In the genomic region with DNA sequence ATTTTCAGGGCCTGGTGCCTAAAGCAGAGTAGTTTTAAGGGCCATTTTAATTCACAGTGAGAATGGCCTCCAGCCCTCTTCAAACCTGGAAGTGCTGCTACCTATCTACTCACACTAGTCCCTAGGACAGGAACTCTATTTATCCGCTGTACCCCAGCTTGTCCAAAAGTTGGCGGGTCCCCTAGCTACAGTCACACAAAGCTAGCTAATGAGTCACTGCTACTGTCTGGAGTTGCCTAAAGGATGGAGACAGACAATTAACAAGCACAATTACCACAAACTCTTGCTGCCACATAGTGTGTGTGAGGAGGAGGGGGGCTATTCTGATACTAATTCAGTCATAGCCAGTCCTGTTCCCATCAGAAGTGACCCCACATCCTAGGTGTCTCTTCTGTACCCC, we compare ENCODE assay signal across 20 mouse cellular contexts.
DNase-seq lines count a peak whose midpoint lies in the region; ATAC-seq and TF ChIP-seq lines count a peak whose summit lies in the region.
"Had no signal": no experiment of that assay in that cellular context is flagged by ENCODE, and none has a peak within 500 bp of the region (broad histone marks: within the 10 kb centered on the region; RNA-seq: fewer than 3 reads in every experiment).

No protein-coding gene starts in this region.

- no peaks in the 10 kb centered on the region for H3K27me3 ChIP-seq in forebrain, embryonic 14.5 days (replicated peaks; ENCODE audit: control insufficient read depth, insufficient read depth, low read length)
- no peaks in the 10 kb centered on the region for H3K27me3 ChIP-seq in forebrain, embryonic 16.5 days (replicated peaks; ENCODE audit: control insufficient read depth, insufficient read depth, low read length)
- H3K27me3 ChIP-seq in lung, embryonic 16.5 days (ENCODE audit: control insufficient read depth, insufficient read depth, low read depth, low read length) = no peaks in the 10 kb centered on the region
- no peaks in the 10 kb centered on the region for H3K27me3 ChIP-seq in kidney, embryonic 14.5 days (ENCODE audit: control insufficient read depth, insufficient read depth, low read length)
- H3K27me3 ChIP-seq: forebrain, embryonic 15.5 days; heart, embryonic 12.5 days; hindbrain, embryonic 13.5 days had no signal

- no peak overlapping the region for H3K27ac ChIP-seq in forebrain, embryonic 14.5 days (ENCODE audit: low read depth, low read length)
- H3K27ac ChIP-seq in forebrain, embryonic 16.5 days (ENCODE audit: low read length) = no peak overlapping the region
- H3K27ac ChIP-seq in lung, embryonic 16.5 days (ENCODE audit: low read length) = peak overlapping the region; percentile 68
- peak overlapping the region; percentile 14; the same call in 1 of the 2 replicates for H3K27ac ChIP-seq in embryonic fibroblast, embryonic 13.5 days (ENCODE audit: insufficient read depth, low read length)
- H3K27ac ChIP-seq in kidney, embryonic 14.5 days (ENCODE audit: low read depth, low read length) = no peak overlapping the region
- H3K27ac ChIP-seq: embryonic facial prominence, embryonic 10.5 days; forebrain, embryonic 10.5 days; forebrain, embryonic 15.5 days; hindbrain, postnatal 0 days had no signal

- no peak for TF ChIP-seq POLR2A in embryonic fibroblast, embryonic 13.5 days (IDR thresholded peaks at IDR 0.05; ENCODE audit: low read depth, low read length)

- H3K9me3 ChIP-seq in forebrain, embryonic 14.5 days (replicated peaks; ENCODE audit: control insufficient read depth, low read length) = no peaks in the 10 kb centered on the region
- no peaks in the 10 kb centered on the region for H3K9me3 ChIP-seq in forebrain, embryonic 16.5 days (ENCODE audit: control insufficient read depth, low read length)
- no peaks in the 10 kb centered on the region for H3K9me3 ChIP-seq in lung, embryonic 16.5 days (ENCODE audit: control insufficient read depth, low read length)
- H3K9me3 ChIP-seq in kidney, embryonic 14.5 days (ENCODE audit: control insufficient read depth, low read length) = no peaks in the 10 kb centered on the region
- H3K9me3 ChIP-seq: embryonic facial prominence, embryonic 10.5 days; forebrain, embryonic 10.5 days; forebrain, embryonic 15.5 days; heart, embryonic 12.5 days; hindbrain, embryonic 13.5 days had no signal

- no peak for ATAC-seq in forebrain, embryonic 14.5 days
- ATAC-seq in forebrain, embryonic 16.5 days = no peak
- ATAC-seq in lung, embryonic 16.5 days (ENCODE audit: low read depth) = no peak
- no peak for ATAC-seq in kidney, embryonic 14.5 days (ENCODE audit: low FRiP score, low TSS enrichment)
- ATAC-seq: forebrain, embryonic 15.5 days; hindbrain, postnatal 0 days had no signal

- peaks cover 14% of the 10 kb centered on the region; the same call in 1 of the 2 replicates for H3K4me1 ChIP-seq in forebrain, embryonic 14.5 days (ENCODE audit: control insufficient read depth, insufficient read depth, low read length)
- H3K4me1 ChIP-seq in forebrain, embryonic 16.5 days (replicated peaks; ENCODE audit: control insufficient read depth, insufficient read depth, low read length) = peaks cover 43% of the 10 kb centered on the region
- H3K4me1 ChIP-seq in lung, embryonic 16.5 days (replicated peaks; ENCODE audit: control insufficient read depth, insufficient read depth, low read length) = peaks cover 44% of the 10 kb centered on the region
- peaks cover 36% of the 10 kb centered on the region for H3K4me1 ChIP-seq in embryonic fibroblast, embryonic 13.5 days (ENCODE audit: control insufficient read depth, insufficient read depth, low read length)
- peaks cover 25% of the 10 kb centered on the region for H3K4me1 ChIP-seq in kidney, embryonic 14.5 days (ENCODE audit: control insufficient read depth, insufficient read depth, low read length)

- H3K9ac ChIP-seq in forebrain, embryonic 14.5 days (ENCODE audit: low read length) = no peak overlapping the region
- H3K9ac ChIP-seq in forebrain, embryonic 16.5 days (replicated peaks; ENCODE audit: low read depth, low read length) = no peak overlapping the region
- no peak overlapping the region for H3K9ac ChIP-seq in lung, embryonic 16.5 days (ENCODE audit: low read length)
- no peak overlapping the region for H3K9ac ChIP-seq in kidney, embryonic 14.5 days (ENCODE audit: low read depth, low read length)
- H3K9ac ChIP-seq: forebrain, embryonic 15.5 days; heart, embryonic 12.5 days; hindbrain, embryonic 13.5 days had no signal

- H3K4me2 ChIP-seq in forebrain, embryonic 14.5 days (ENCODE audit: low read length) = no peak overlapping the region
- no peak overlapping the region for H3K4me2 ChIP-seq in forebrain, embryonic 16.5 days (ENCODE audit: low read length)
- no peak overlapping the region for H3K4me2 ChIP-seq in lung, embryonic 16.5 days (ENCODE audit: low read depth, low read length)
- no peak overlapping the region for H3K4me2 ChIP-seq in kidney, embryonic 14.5 days (replicated peaks; ENCODE audit: low read depth, low read length)
- H3K4me2 ChIP-seq: forebrain, embryonic 15.5 days; heart, embryonic 12.5 days; hindbrain, embryonic 13.5 days had no signal

- H3K4me3 ChIP-seq in forebrain, embryonic 14.5 days (ENCODE audit: low read depth, low read length) = no peak overlapping the region
- H3K4me3 ChIP-seq in forebrain, embryonic 16.5 days (replicated peaks; ENCODE audit: low read length) = no peak overlapping the region
- no peak overlapping the region for H3K4me3 ChIP-seq in lung, embryonic 16.5 days (ENCODE audit: low read length)
- H3K4me3 ChIP-seq in embryonic fibroblast, embryonic 13.5 days (ENCODE audit: insufficient read depth, low read length) = no peak overlapping the region
- no peak overlapping the region for H3K4me3 ChIP-seq in kidney, embryonic 14.5 days (ENCODE audit: low read length)
- H3K4me3 ChIP-seq: embryonic facial prominence, embryonic 10.5 days; erythroblast, embryonic 14.5 days; forebrain, embryonic 10.5 days; forebrain, embryonic 15.5 days; heart, embryonic 12.5 days; hindbrain, embryonic 13.5 days had no signal

- no peak for TF ChIP-seq CTCF in embryonic fibroblast, embryonic 13.5 days (IDR thresholded peaks at IDR 0.05; ENCODE audit: borderline replicate concordance, insufficient read depth, low read length)

- DNase-seq in forebrain, embryonic 14.5 days (ENCODE audit: low spot score) = peak; percentile 14
- DNase-seq in lung, postnatal 36 days = no peak
- no peak for DNase-seq in layer of hippocampus, postnatal 14 days (ENCODE audit: low spot score in 2 of 2)
- DNase-seq in left cerebral cortex, adult 9 months (ENCODE audit: low spot score in 2 of 2) = no peak
- DNase-seq: adrenal gland, adult 8-10 months; cerebellum, postnatal 10 days; gastrocnemius, postnatal 10 days; heart, postnatal 10 days; kidney, adult 11 months had no signal

- H3K36me3 ChIP-seq in forebrain, embryonic 14.5 days (ENCODE audit: control insufficient read depth, insufficient read depth, low read length) = no peaks in the 10 kb centered on the region
- no peaks in the 10 kb centered on the region for H3K36me3 ChIP-seq in forebrain, embryonic 16.5 days (ENCODE audit: control insufficient read depth, insufficient read depth)
- no peaks in the 10 kb centered on the region for H3K36me3 ChIP-seq in lung, embryonic 16.5 days (ENCODE audit: control insufficient read depth, insufficient read depth, low read length)
- no peaks in the 10 kb centered on the region for H3K36me3 ChIP-seq in kidney, embryonic 14.5 days (ENCODE audit: control insufficient read depth, insufficient read depth, low read length)
- H3K36me3 ChIP-seq: embryonic facial prominence, embryonic 10.5 days; forebrain, embryonic 10.5 days; forebrain, embryonic 15.5 days; heart, embryonic 12.5 days; hindbrain, embryonic 13.5 days had no signal

- WGBS in forebrain, embryonic 14.5 days = 52% methylated on average over 2 of the region's 2 CpGs
- WGBS in forebrain, embryonic 16.5 days = 35% methylated on average over 2 of the region's 2 CpGs
- WGBS in lung, embryonic 16.5 days = 67% methylated on average over 2 of the region's 2 CpGs
- 84% methylated on average over 2 of the region's 2 CpGs for WGBS in kidney, embryonic 14.5 days

Comparison
In these comparisons a context has a peak if more than half of its experiments do, and no peak if none do; other contexts are left out.
1. H3K27ac ChIP-seq: peak in lung, embryonic 16.5 days (single experiment) and embryonic fibroblast, embryonic 13.5 days (single experiment); none in forebrain, embryonic 14.5 days (single experiment), forebrain, embryonic 16.5 days (single experiment) and kidney, embryonic 14.5 days (single experiment).